Mouse (Mus musculus) spleen, adult 2 months (tissue): ENCODE measurements around the gene Serpina5. TPM values are rescaled to one million over a fixed set of nuclear protein-coding genes. Genes with fewer than 3 reads are reported as not detected.

Source experiments
- DNase-seq, 2 experiments: peaks; one replicate each; pipeline versions ENCODE4 v3.0.0 to v3.0.0-alpha.2; 2012 to 2021; ENCODE audit warnings: low spot score in 2 of 2, low read depth in 1 of 2
- H3K27ac ChIP-seq: fragments of 200-500 bp; 2 replicates; pipeline ENCODE4 v1.5.1; 2012; ENCODE audit warnings: low read length, inconsistent platforms; ENCODE audit not compliant: insufficient read depth
- H3K27me3 ChIP-seq: fragments of 200-500 bp; 2 replicates; pipeline ENCODE4 v1.6.1; 2012; ENCODE audit warnings: mild to moderate bottlenecking, moderate library complexity, low read length, inconsistent platforms; ENCODE audit not compliant: control insufficient read depth, insufficient read depth
- H3K36me3 ChIP-seq: fragments of 200-500 bp; 2 replicates; pipeline ENCODE4 v1.6.1; 2012; ENCODE audit warnings: mild to moderate bottlenecking, low read length, inconsistent platforms; ENCODE audit not compliant: control insufficient read depth, insufficient read depth
- H3K4me1 ChIP-seq: fragments of 200-500 bp; 2 replicates; pipeline ENCODE4 v1.6.1; 2011; ENCODE audit warnings: inconsistent platforms; ENCODE audit not compliant: control insufficient read depth, insufficient read depth, insufficient read length
- H3K4me3 ChIP-seq: fragments of 200-500 bp; 2 replicates; pipeline ENCODE4 v1.5.1; 2011; ENCODE audit warnings: mild to moderate bottlenecking, inconsistent platforms; ENCODE audit not compliant: insufficient read depth, insufficient read length; ENCODE audit errors: extremely low read depth
- CTCF ChIP-seq: fragments of 200-500 bp; IDR thresholded peaks from 2 replicates; pipeline ENCODE4 v1.5.1; 2011; ENCODE audit warnings: mild to moderate bottlenecking, inconsistent platforms; ENCODE audit not compliant: insufficient read depth, insufficient read length, insufficient replicate concordance; ENCODE audit errors: extremely low read depth
- POLR2A ChIP-seq: fragments of 200-500 bp; IDR thresholded peaks from 2 replicates; pipeline ENCODE4 v1.6.1; 2011; ENCODE audit warnings: low read depth, low read length, inconsistent platforms
- WGBS: fragments of 180-500 bp; shearing (Covaris S2); methylation state at CpG from one replicate; pipeline ENCODE4 v1.1.7; 2018; 5-methylcytosine and 5-hydroxymethylcytosine counted together
- polyA plus RNA-seq: library from polyadenylated mRNA; depleted of rRNA; stranded (reverse); fragments of >200 nt; gene quantifications from 2 replicates; pipeline ENCODE4 v1.2.3, GENCODE M21; 2012

The Serpina5 gene
- polyA plus RNA-seq, 1 experiment: not detected

DNA sequence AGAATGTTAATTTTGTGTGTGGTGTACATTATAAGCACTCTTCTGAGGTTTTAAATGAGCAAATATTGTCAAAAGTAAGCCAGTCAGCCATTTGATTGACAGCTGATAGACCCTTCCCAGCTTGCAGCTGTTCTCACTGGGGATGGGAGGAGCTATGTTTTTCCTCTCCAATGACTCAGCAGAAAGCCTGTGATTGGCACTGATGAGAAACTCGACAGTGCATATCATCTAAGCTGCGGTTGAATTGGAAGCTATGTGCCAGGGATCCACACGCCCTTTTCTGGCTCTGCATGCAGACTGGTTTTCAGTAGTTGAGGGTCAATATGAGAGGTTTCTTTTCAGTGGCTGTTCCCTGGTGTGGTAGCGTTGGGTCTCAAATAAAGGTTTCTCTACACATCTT, 36.4 kb upstream of the Serpina5 start:
- WGBS: 43% methylated on average over 4 of the region's 4 CpGs
- Histone ChIP-seq H3K36me3 (no peaks in the 10 kb centered on the region), H3K4me1 (no peaks in the 10 kb centered on the region; the same call in 1 of the 2 replicates), H3K27me3 (no peaks in the 10 kb centered on the region), H3K4me3 (no peak overlapping the region), H3K27ac (no peak overlapping the region)
- TF ChIP-seq CTCF (no peak), POLR2A (no peak)
- DNase-seq: no peak

DNA sequence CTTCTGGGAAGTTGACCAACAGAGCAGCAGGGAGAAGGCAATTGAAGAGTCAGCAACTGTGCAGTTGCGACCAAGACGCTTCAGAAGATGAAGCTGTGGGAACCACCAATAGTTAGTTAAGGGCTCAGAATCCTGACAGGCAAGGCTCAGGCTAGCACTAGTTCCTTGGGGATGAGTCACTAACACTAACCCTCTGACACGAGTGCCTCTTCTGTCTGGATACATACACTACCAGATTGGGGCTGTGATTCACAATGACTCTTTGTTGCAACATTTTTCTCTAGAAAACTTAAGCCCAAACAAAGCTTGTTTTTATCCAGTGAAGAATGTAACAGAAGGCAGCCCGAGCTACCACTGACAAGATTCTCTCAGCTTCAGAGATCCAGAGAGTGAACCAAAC, 35.9 kb upstream of the Serpina5 start:
- Histone ChIP-seq H3K36me3 (no peaks in the 10 kb centered on the region), H3K4me3 (no peak overlapping the region), H3K27ac (no peak overlapping the region), H3K4me1 (no peaks in the 10 kb centered on the region; the same call in 1 of the 2 replicates), H3K27me3 (no peaks in the 10 kb centered on the region)
- 79% methylated on average over 4 of the region's 4 CpGs for WGBS
- no peak for DNase-seq
- TF ChIP-seq CTCF (no peak), POLR2A (no peak)

DNA sequence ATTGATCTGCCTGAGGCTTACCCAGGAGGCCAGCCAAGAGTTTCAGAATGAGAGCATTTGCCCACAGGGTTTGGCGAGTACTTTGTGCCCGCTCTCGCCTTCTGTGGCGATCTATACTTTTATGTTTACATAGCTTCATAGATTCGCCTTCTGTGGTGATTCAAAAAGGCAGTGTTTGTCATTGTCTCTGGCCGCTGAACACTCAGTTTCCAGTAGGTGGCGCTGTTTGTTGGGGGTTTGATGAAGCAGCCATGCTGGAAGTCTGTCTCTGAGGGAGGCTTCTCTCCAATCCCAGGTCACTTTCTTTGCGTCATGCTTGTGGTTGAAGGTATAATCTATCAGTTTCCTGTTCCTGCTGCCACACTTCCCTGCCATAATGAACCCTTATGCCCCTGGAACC, 34.7 kb upstream of the Serpina5 start:
- no peaks in the 10 kb centered on the region for H3K36me3 ChIP-seq
- WGBS: 45% methylated on average over 8 of the region's 8 CpGs
- no peaks in the 10 kb centered on the region; the same call in 1 of the 2 replicates for H3K4me1 ChIP-seq
- TF ChIP-seq CTCF: peak; percentile 49; the same call in 1 of the 2 replicates
- no peak for TF ChIP-seq POLR2A
- H3K27ac ChIP-seq: 0 out of 2 replicates have a peak overlapping the region, but pooled peaks have one; percentile 23
- no peak overlapping the region for H3K4me3 ChIP-seq
- DNase-seq: peak in 1 of 2 experiments; percentile 31
- H3K27me3 ChIP-seq: no peaks in the 10 kb centered on the region

DNA sequence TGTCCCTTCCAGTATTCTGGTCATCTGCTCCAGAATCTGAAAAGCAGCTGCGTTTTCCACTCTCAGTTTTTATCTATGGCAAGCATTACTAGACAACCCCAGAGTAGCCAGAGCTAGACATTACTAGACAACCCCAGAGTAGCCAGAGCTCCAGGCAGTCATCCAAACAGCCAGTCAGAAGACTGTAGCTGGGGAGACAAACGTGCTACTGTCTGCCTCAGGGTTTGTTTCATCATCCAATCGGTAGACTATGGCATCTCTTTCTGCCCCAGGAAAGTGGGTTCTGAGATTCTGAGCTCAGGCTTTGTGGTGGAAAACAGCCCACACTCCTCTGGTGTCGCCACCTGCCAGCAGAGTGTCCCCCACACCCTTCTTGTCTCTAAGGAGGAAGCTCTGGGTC, 33.4 kb upstream of the Serpina5 start:
- H3K27me3 ChIP-seq: no peaks in the 10 kb centered on the region
- H3K4me3 ChIP-seq: no peak overlapping the region; the same call in 1 of the 2 replicates
- 11% methylated on average over 4 of the region's 4 CpGs for WGBS
- peak overlapping the region; percentile 57; the same call in 1 of the 2 replicates for H3K27ac ChIP-seq
- no peak for TF ChIP-seq POLR2A
- no peak for TF ChIP-seq CTCF
- no peaks in the 10 kb centered on the region; the same call in 1 of the 2 replicates for H3K4me1 ChIP-seq
- DNase-seq: no peak
- no peaks in the 10 kb centered on the region for H3K36me3 ChIP-seq

DNA sequence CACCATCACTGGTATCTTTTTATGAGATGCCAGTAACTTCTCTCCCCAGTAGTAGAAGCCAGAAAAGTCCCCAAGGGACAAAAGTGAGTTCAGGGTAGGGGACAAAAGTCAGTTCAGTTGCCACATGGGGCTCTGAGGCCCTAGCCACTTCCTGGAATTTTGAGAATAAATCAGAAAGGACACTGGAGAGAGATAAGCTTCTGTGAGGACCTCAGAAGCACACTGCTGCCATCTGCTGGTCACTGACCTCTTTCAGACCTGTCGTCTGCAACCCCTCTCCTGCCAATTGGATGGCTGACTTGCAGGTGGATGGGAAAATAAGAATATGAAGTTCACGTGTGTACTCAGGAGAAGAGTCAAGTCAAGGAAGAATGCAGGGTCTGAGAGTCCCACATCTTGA, 31.3 kb upstream of the Serpina5 start:
- TF ChIP-seq CTCF (peak; percentile 68; the same call in 1 of the 2 replicates), POLR2A (no peak)
- H3K27me3 ChIP-seq: no peaks in the 10 kb centered on the region
- DNase-seq: peak in 1 of 2 experiments; percentile 44

DNA sequence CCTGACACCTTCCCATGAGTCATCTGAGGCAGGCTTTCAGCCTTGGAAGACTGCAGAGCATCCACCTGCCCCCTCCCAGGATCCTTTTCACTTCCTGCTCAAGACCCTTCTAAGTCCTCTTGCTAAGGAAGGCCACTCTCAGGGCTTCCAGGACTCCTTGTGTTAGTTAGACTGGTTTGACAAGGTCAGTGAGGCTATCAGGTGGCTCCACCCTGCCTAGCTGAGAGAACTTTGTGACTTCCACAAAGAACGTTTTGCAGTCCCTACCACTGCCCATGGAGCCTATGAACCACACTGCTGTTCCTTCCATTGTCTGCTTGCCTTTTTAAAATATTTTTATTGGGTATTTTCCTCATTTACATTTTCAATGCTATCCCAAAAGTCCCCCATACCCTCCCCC, 29.2 kb upstream of the Serpina5 start:
- no peak overlapping the region for H3K4me3 ChIP-seq
- WGBS: 38% methylated on average over 1 of the region's 1 CpGs
- H3K27ac ChIP-seq: no peak overlapping the region
- no peaks in the 10 kb centered on the region for H3K27me3 ChIP-seq
- DNase-seq: no peak
- TF ChIP-seq CTCF (no peak), POLR2A (no peak)
- H3K36me3 ChIP-seq: no peaks in the 10 kb centered on the region
- no peaks in the 10 kb centered on the region; the same call in 1 of the 2 replicates for H3K4me1 ChIP-seq

More for the DNA sequence above, 31.3 kb upstream of the Serpina5 start:
- Histone ChIP-seq H3K4me3 (no peak overlapping the region), H3K27ac (no peak overlapping the region), H3K36me3 (no peaks in the 10 kb centered on the region), H3K4me1 (no peaks in the 10 kb centered on the region; the same call in 1 of the 2 replicates)
- 4% methylated on average over 2 of the region's 2 CpGs for WGBS

DNA sequence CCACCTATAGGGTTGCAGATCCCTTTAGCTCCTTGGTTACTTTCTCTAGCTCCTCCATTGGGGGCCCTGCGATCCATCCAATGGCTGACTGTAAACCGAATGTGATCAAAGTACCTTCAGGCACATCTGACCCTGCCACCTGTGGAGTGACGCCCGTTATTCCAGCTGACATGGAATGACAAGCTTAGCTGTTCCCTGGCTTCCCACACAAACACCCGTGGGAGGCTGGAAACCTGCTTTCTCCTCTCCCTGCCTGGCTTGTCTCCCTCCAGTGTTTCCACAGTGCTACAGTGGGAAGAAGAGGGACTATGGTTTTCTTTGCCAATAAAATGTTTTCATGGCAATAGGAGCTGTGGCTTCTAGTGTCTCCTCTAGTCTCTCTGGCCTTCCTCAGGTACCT, 28.6 kb upstream of the Serpina5 start:
- 77% methylated on average over 5 of the region's 5 CpGs for WGBS
- TF ChIP-seq POLR2A: no peak
- TF ChIP-seq CTCF: no peak
- Histone ChIP-seq H3K4me1 (no peaks in the 10 kb centered on the region), H3K4me3 (no peak overlapping the region), H3K27me3 (no peaks in the 10 kb centered on the region), H3K27ac (no peak overlapping the region), H3K36me3 (no peaks in the 10 kb centered on the region)
- DNase-seq: no peak
